Mouse (Mus musculus) cerebral cortex, adult 2 months (tissue): ENCODE results near the gene Cacna2d4.

Experiments used
- WGBS: fragments of 180-500 bp; shearing (Covaris S2); methylation state at CpG from one replicate; pipeline ENCODE4 v1.1.7; 2018; 5-methylcytosine and 5-hydroxymethylcytosine counted together

Cacna2d4 gene

DNA sequence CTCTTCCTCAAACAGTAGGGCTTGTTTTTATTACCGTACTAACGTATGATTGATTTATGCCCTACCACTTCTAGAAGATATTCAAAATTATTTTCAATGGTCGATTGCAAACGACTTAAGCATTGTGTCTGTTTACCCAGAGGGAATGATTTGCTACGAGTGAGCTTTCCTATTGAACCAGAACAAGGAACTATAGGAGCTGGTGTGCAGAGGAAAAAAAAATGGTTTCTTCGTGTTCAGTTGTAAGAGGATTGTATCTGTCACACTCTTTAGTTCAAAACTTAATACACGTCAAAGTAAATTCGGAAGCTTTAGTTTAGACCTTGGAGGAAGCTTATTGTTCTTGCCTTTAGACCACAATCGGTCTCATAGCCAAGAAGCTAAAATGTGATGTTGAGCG is 152.8 kb downstream of the Cacna2d4 start:
- WGBS, result 3% methylated on average over 10 of the region's 10 CpGs

DNA sequence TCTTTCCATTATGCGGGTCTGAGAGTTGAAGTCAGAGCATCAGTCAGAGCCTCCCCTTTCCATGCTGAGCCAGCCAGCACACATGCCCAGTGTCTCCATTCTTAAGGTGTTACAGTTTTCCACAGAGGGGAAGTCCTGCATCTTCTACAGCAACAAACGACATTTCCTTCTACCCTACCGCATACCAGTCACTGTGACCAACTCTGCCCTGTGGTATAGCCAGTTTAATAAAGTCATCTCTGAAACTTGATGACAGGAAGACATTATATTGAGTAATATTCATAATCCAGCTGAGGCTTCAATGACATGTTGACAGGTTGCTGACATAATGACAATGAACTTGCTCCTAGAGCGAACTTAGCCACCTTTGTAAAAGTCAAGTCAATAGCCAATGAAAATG is 154.4 kb downstream of the Cacna2d4 start:
- WGBS, result 90% methylated on average over 4 of the region's 4 CpGs

DNA sequence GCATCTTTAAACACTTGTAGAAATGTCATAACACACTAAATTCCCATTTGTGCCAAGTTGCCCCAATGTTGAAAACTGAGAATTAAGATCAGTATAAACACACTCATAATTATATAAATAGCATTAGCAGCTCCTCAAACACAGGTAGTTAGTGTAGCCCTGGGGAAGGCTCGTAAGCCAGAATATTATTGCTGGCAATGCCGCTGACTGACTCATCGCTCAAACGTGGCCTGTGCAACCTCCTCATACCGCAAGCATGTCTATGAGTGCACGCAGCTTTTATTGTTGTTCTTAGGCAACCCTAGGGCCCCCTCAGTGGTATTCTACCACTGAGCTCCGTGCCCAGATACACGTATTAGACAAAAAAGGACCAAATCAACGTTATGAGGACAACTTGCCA is 156.5 kb downstream of the Cacna2d4 start:
- WGBS, result 80% methylated on average over 9 of the region's 9 CpGs

DNA sequence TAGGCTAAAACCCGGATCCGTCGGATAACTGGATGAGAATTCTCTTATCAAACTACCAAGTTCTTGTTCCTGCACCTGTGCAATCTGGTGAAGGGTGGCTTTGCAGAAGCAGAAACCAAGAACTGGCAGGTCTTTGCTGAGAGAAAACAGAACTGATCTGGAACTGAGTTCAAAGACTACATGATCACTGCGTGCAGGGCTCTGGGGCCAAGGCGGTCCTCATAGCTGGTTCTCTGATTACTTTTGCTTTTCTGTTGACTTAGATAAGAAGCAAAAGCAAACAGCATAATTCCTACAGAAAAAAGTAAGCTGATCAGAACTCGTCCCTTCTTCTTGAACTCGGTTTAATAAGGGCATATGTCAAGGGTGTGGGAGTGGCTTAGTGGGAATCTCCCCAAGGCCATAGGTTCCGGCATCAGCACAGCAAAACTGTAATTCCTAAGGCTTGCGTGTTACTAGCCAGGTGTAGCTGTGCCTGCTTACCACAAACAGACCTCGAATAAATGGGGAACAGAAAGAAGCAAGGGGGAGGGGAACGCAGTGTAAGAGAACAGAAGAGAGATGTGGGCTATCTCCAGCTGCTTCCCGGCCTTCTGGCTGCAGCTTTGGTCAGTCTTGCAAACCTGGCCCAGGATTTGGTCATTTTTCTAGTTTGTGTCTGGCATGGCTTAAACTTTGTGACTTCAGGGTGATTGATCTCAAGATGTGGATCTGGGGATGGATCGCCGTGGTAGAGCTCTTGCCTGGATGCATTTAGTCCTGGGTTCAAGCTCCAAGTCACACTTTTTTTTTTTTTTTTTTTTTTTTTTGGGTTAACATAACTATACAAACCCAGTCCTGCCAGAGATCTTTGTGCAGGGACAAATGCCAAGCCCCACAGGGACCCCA is 159.3 kb downstream of the Cacna2d4 start:
- WGBS, result 83% methylated on average over 14 of the region's 14 CpGs

DNA sequence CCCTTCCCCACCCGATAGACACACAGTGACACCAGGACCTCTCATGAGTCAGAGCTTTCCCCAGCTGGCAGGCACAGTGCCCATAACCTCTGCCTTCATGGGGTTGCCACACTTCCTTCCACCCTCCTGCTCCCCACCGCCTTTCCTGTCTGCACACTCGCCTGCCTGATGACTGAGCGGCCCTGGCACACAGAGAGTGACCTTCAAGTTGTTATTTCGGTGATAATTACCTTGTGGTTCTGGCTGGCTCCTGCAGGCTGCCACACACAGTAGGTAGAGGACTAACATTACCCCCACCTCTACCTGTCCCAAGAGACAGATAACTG is 159.9 kb downstream of the Cacna2d4 start:
- WGBS, result 69% methylated on average over 5 of the region's 5 CpGs

DNA sequence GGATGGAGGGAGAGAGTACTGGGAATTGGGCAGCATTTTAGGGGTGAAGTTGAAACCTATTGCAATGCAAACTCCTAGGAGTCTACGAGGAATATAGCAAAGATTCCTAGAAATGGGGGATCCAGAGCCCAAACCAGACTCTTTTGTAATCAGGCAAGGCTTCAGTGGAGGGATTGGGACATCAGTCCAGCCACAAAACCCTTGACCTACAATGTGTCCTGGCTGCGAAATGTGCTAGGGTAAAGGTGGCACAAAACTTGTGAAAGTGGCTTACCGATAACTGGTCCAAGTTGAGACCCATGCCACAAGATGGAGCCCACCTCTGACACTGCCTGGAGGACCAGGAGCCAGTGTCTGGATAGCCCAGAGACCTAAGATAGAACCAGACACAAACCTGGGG is 163.0 kb downstream of the Cacna2d4 start:
- WGBS, result 96% methylated on average over 3 of the region's 3 CpGs

DNA sequence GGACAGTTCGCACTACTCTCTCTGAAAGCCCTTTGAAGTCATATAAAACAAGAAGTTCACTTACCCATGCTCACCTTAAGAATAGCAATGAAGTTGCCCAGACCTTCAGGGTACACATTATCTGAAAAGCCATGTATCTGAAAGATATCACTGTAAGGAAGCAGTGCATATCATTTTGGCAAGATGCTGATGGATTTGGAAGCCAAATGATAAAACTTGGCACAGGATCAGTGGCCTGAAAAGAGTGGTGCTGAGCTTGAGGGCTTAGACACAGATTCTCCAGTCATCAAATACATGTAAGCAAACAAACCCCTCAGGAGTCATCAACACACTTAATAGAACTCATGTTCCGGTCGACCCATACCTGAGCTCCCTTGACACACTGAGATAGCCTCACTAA is 164.3 kb downstream of the Cacna2d4 start:
- WGBS, result 83% methylated on average over 3 of the region's 3 CpGs

DNA sequence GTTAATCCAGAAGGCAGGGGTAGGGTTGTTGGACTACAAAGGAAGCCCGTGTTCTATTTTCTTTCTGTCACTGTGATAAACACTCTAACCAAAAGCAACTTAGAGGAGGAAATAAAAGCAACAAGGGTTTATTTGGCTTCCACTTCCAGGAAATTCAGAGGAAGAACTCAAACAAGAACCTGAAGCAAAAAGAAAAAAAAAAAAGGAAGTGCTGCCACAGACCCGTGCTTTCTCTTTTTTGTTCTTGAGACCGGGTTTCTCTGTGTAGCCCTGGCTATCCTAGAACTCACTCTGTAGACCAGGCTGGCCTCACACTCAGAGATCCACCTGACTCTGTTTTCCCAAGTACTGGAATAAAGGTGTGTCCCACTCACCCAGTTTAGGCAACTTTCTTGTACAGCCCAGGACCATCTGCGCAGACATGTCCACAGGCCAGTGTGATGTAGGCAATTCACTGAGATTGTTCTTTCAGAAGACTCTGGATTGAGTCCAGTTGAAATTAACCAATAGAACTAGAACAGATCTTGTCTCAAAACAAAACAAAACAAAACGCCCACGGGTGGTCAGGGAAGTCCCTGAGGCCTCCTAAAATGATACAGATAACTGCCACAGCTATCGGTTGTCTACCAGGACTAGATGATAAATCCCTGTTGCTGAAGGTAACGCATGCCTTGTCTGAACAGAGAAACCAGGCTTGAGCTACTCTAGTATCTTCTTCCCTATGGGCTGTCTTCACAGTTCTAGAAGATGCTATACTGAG is 165.4 kb downstream of the Cacna2d4 start:
- 79% methylated on average over 8 of the region's 8 CpGs for WGBS
